Mouse (Mus musculus) forebrain, postnatal 0 days (tissue): ENCODE results near the gene Dennd1b. TPM values are rescaled to one million over a fixed set of nuclear protein-coding genes. Genes with fewer than 3 reads are reported as not detected.
A peak's percentile ranks its signal among the peaks of the same experiment; 100 is the strongest.

Experiments used
- ATAC-seq: fragments of 200-750 bp; cut with Nextera tagmentation; 2 replicates; pipeline ENCODE4 v1.8.0; 2017; ENCODE audit warnings: mild to moderate bottlenecking, moderate library complexity
- DNase-seq: peaks from one replicate; pipeline ENCODE4 v3.0.0-alpha.2; 2015
- H3K27ac ChIP-seq: fragments of 300-500 bp; sonication (generic); 2 replicates; pipeline ENCODE4 v1.5.1; 2014; ENCODE audit warnings: low read depth, mild to moderate bottlenecking, antibody characterized with exemption, low read length, moderate library complexity, mixed read lengths
- H3K27me3 ChIP-seq: fragments of 300-500 bp; sonication (generic); 2 replicates; pipeline ENCODE4 v1.6.1; 2014; ENCODE audit warnings: mild to moderate bottlenecking, low read length, mixed read lengths; ENCODE audit not compliant: insufficient read depth
- H3K36me3 ChIP-seq: fragments of 300-500 bp; sonication (generic); 2 replicates; pipeline ENCODE4 v1.6.1; 2014; ENCODE audit warnings: mild to moderate bottlenecking, moderate library complexity; ENCODE audit not compliant: insufficient read depth
- H3K4me1 ChIP-seq: fragments of 300-500 bp; sonication (generic); 2 replicates; pipeline ENCODE4 v1.6.1; 2014; ENCODE audit warnings: antibody characterized with exemption; ENCODE audit not compliant: insufficient read depth
- H3K4me2 ChIP-seq: fragments of 300-500 bp; sonication (generic); 2 replicates; pipeline ENCODE4 v1.6.1; 2014; ENCODE audit warnings: low read depth, mild to moderate bottlenecking, moderate library complexity
- H3K4me3 ChIP-seq: fragments of 300-500 bp; sonication (generic); 2 replicates; pipeline ENCODE4 v1.5.1; 2014; ENCODE audit warnings: low read depth, low read length, mixed read lengths
- H3K9ac ChIP-seq: fragments of 300-500 bp; sonication (generic); 2 replicates; pipeline ENCODE4 v1.6.1; 2014; ENCODE audit warnings: mild to moderate bottlenecking
- H3K9me3 ChIP-seq: fragments of 300-500 bp; sonication (generic); 2 replicates; pipeline ENCODE4 v1.6.1; 2016; ENCODE audit warnings: low read length
- CTCF ChIP-seq: sonication (generic); IDR thresholded peaks from 2 replicates; pipeline ENCODE4 v1.5.1; 2016; ENCODE audit warnings: antibody characterized with exemption, control low read depth, low read depth
- WGBS: fragments of 180-500 bp; shearing (Covaris S2); extraction: QIAGEN DNeasy Blood & Tissue Kit; methylation state at CpG from one replicate; pipeline ENCODE4 v1.1.7; 2014; 5-methylcytosine and 5-hydroxymethylcytosine counted together
- polyA plus RNA-seq: library from polyadenylated mRNA; unstranded; fragments of >200 nt; fragmentation: Nextera tagmentation; extraction: Ambion mirVana; gene quantifications from 2 replicates; pipeline ENCODE4 v1.2.1, GENCODE M21; 2015
- total RNA-seq: library from RNA; depleted of rRNA; stranded (reverse); fragments of >200 nt; gene quantifications from 2 replicates; pipeline ENCODE4 v1.2.3, GENCODE M21; 2014

Gene Dennd1b
- total and polyA plus RNA-seq, 2 experiments from 2014 or later, result 5.6 to 12.0 TPM

- no peaks in the 10 kb centered on the region for H3K36me3 ChIP-seq
- no peaks in the 10 kb centered on the region for H3K9me3 ChIP-seq
- H3K27me3 ChIP-seq, result no peaks in the 10 kb centered on the region
- no peak overlapping the region for H3K4me3 ChIP-seq
- no peak overlapping the region for H3K4me2 ChIP-seq
- H3K4me1 ChIP-seq, result no peaks in the 10 kb centered on the region
- no peak overlapping the region for H3K9ac ChIP-seq
- no peak overlapping the region for H3K27ac ChIP-seq
- ATAC-seq (no peak), DNase-seq (no peak)
- TF ChIP-seq CTCF, result no peak
Measured at GRCm38 (mm10) chr1:138952173-138952572, 11.1 kb upstream of the Dennd1b start.

GRCm38 (mm10) chr1:138954978-138955377 is 8.3 kb upstream of the Dennd1b start:
- Histone ChIP-seq H3K27me3 (no peaks in the 10 kb centered on the region), H3K9ac (no peak overlapping the region), H3K4me2 (no peak overlapping the region), H3K9me3 (no peaks in the 10 kb centered on the region), H3K4me3 (no peak overlapping the region), H3K27ac (no peak overlapping the region), H3K36me3 (no peaks in the 10 kb centered on the region), H3K4me1 (no peaks in the 10 kb centered on the region)
- no peak for DNase-seq
- peak; percentile 29; the same call in 1 of the 2 replicates for ATAC-seq
- WGBS, result 73% methylated on average over 5 of the region's 5 CpGs
- TF ChIP-seq CTCF, result no peak

- no peak for DNase-seq
- Histone ChIP-seq H3K9me3 (no peaks in the 10 kb centered on the region), H3K27ac (no peak overlapping the region), H3K9ac (no peak overlapping the region), H3K4me3 (no peak overlapping the region), H3K27me3 (no peaks in the 10 kb centered on the region), H3K4me1 (no peaks in the 10 kb centered on the region), H3K36me3 (no peaks in the 10 kb centered on the region), H3K4me2 (no peak overlapping the region)
- 83% methylated on average over 4 of the region's 4 CpGs for WGBS
- TF ChIP-seq CTCF, result no peak
- ATAC-seq, result no peak
Measured at GRCm38 (mm10) chr1:138955455-138955854, 7.8 kb upstream of the Dennd1b start.

- no peak for DNase-seq
- Histone ChIP-seq H3K9ac (no peak overlapping the region), H3K9me3 (no peaks in the 10 kb centered on the region), H3K27me3 (no peaks in the 10 kb centered on the region), H3K4me2 (no peak overlapping the region), H3K4me1 (no peaks in the 10 kb centered on the region), H3K4me3 (no peak overlapping the region), H3K27ac (no peak overlapping the region), H3K36me3 (no peaks in the 10 kb centered on the region)
- ATAC-seq, result no peak
- no peak for TF ChIP-seq CTCF
Measured at GRCm38 (mm10) chr1:138956511-138956910, 6.7 kb upstream of the Dennd1b start.

GRCm38 (mm10) chr1:138957111-138957510 is 6.1 kb upstream of the Dennd1b start:
- no peaks in the 10 kb centered on the region for H3K4me1 ChIP-seq
- no peaks in the 10 kb centered on the region for H3K36me3 ChIP-seq
- no peak overlapping the region for H3K4me3 ChIP-seq
- H3K27me3 ChIP-seq, result no peaks in the 10 kb centered on the region
- TF ChIP-seq CTCF, result no peak
- DNase-seq (no peak), ATAC-seq (no peak)
- no peak overlapping the region for H3K9ac ChIP-seq
- no peak overlapping the region for H3K27ac ChIP-seq
- 44% methylated on average over 4 of the region's 4 CpGs for WGBS
- H3K4me2 ChIP-seq, result no peak overlapping the region
- no peaks in the 10 kb centered on the region for H3K9me3 ChIP-seq

- no peak for ATAC-seq
Measured at GRCm38 (mm10) chr1:138958863-138959262, 4.4 kb upstream of the Dennd1b start.

GRCm38 (mm10) chr1:138959903-138960483 is 3.2 kb upstream of the Dennd1b start:
- no peak for ATAC-seq
- Histone ChIP-seq H3K27me3 (no peaks in the 10 kb centered on the region), H3K4me3 (no peak overlapping the region), H3K27ac (no peak overlapping the region), H3K4me1 (no peaks in the 10 kb centered on the region), H3K4me2 (no peak overlapping the region), H3K9ac (no peak overlapping the region), H3K36me3 (no peaks in the 10 kb centered on the region), H3K9me3 (no peaks in the 10 kb centered on the region)
- TF ChIP-seq CTCF, result no peak
- DNase-seq, result no peak
- WGBS, result 64% methylated on average over 4 of the region's 4 CpGs

More at GRCm38 (mm10) chr1:138958863-138959262, 4.4 kb upstream of the Dennd1b start:
- no peaks in the 10 kb centered on the region for H3K9me3 ChIP-seq
- H3K27me3 ChIP-seq, result no peaks in the 10 kb centered on the region
- H3K4me2 ChIP-seq, result no peak overlapping the region
- TF ChIP-seq CTCF, result no peak
- H3K9ac ChIP-seq, result no peak overlapping the region
- no peak overlapping the region for H3K4me3 ChIP-seq
- no peak overlapping the region for H3K27ac ChIP-seq
- H3K36me3 ChIP-seq, result no peaks in the 10 kb centered on the region
- WGBS, result 35% methylated on average over 3 of the region's 3 CpGs
- no peaks in the 10 kb centered on the region for H3K4me1 ChIP-seq
- no peak for DNase-seq
